Mouse (Mus musculus): Measurements from ENCODE around the gene Gm3453.
"Not testable (repeated sequence)": the region's sequence is repeated elsewhere in the genome, so short reads cannot be mapped to it uniquely, and the experiment has no call there.

The Gm3453 gene

GRCm38 (mm10) chr14:5979037-5979436 lies at the start of gene Gm3453:
Gm3453 (minus strand) TSS chr14:5979137.
- not testable (repeated sequence) for DNase-seq (ENCODE audit: low spot score in 2 of 2)

- DNase-seq (ENCODE audit: low spot score in 2 of 2), result peak; percentile 33 to 68
Observed at GRCm38 (mm10) chr14:5987136-5987535, 8.2 kb upstream of the Gm3453 start.

- not testable (repeated sequence) for DNase-seq (ENCODE audit: low spot score in 2 of 2)
Observed at GRCm38 (mm10) chr14:5962441-5962840, 16.5 kb downstream of the Gm3453 start.

- peak in 1 of 2 experiments; percentile 56 for DNase-seq (ENCODE audit: low spot score in 2 of 2)
Observed at GRCm38 (mm10) chr14:5961635-5962034, 17.3 kb downstream of the Gm3453 start, which contains the start of gene Gm3248. Gm3248 (minus strand) TSS chr14:5961745.

GRCm38 (mm10) chr14:5961102-5961501 lies 17.8 kb downstream of the Gm3453 start:
- DNase-seq (ENCODE audit: low spot score in 2 of 2), result peak in 1 of 2 experiments; percentile 57

GRCm38 (mm10) chr14:5960479-5960878 lies 18.5 kb downstream of the Gm3453 start:
- not testable (repeated sequence) for DNase-seq (ENCODE audit: low spot score in 2 of 2)

- DNase-seq (ENCODE audit: low spot score in 2 of 2), result not testable (repeated sequence)
Observed at GRCm38 (mm10) chr14:5923276-5923675, 55.7 kb downstream of the Gm3453 start.
